Mouse (Mus musculus): ENCODE measurements around the gene Myo1f. TPM values are rescaled to one million over a fixed set of nuclear protein-coding genes. Genes with fewer than 3 reads are reported as not detected.
A peak's percentile ranks its signal among the peaks of the same experiment; 100 is the strongest.

The Myo1f gene
- polyA plus RNA-seq, 1 experiment from 2014 or later = 5.2 TPM

- Histone ChIP-seq H3K36me3 (ENCODE audit: control insufficient read depth, insufficient read depth, low read length) (peaks cover 4% of the 10 kb centered on the region; the same call in 1 of the 2 replicates), H3K4me2 (ENCODE audit: low read depth, low read length) (no peak overlapping the region), H3K9ac (ENCODE audit: low read length) (no peak overlapping the region), H3K9me3 (ENCODE audit: control insufficient read depth, low read length) (no peaks in the 10 kb centered on the region), H3K27ac (ENCODE audit: low read length) (no peak overlapping the region), H3K4me3 (ENCODE audit: low read length) (no peak overlapping the region), H3K27me3 (ENCODE audit: control insufficient read depth, insufficient read depth, low read depth, low read length) (no peaks in the 10 kb centered on the region), H3K4me1 (replicated peaks; ENCODE audit: control insufficient read depth, insufficient read depth, low read length) (peaks cover 10% of the 10 kb centered on the region)
- no peak for ATAC-seq (ENCODE audit: low read depth)
- 84% methylated on average over 5 of the region's 5 CpGs for WGBS
Observed at GRCm38 (mm10) chr17:33631796-33632195, 76.3 kb downstream of the Myo1f start.

- no peak overlapping the region for H3K4me3 ChIP-seq (ENCODE audit: low read length)
- H3K9ac ChIP-seq (ENCODE audit: low read length) = no peak overlapping the region
- H3K27me3 ChIP-seq (ENCODE audit: control insufficient read depth, insufficient read depth, low read depth, low read length) = no peaks in the 10 kb centered on the region
- H3K27ac ChIP-seq (ENCODE audit: low read length) = no peak overlapping the region
- H3K4me2 ChIP-seq (ENCODE audit: low read depth, low read length) = no peak overlapping the region
- H3K36me3 ChIP-seq (ENCODE audit: control insufficient read depth, insufficient read depth, low read length) = no peaks in the 10 kb centered on the region
- no peak for ATAC-seq (ENCODE audit: low read depth)
- no peaks in the 10 kb centered on the region for H3K4me1 ChIP-seq (replicated peaks; ENCODE audit: control insufficient read depth, insufficient read depth, low read length)
- 72% methylated on average over 2 of the region's 2 CpGs for WGBS
- no peaks in the 10 kb centered on the region for H3K9me3 ChIP-seq (ENCODE audit: control insufficient read depth, low read length)
Observed at GRCm38 (mm10) chr17:33637038-33637437, 81.5 kb downstream of the Myo1f start.

- Histone ChIP-seq H3K4me3 (ENCODE audit: low read length) (no peak within 1 kb of the TSS), H3K36me3 (ENCODE audit: control insufficient read depth, insufficient read depth, low read length) (no peaks in the 10 kb centered on the region), H3K9me3 (ENCODE audit: control insufficient read depth, low read length) (no peaks in the 10 kb centered on the region), H3K9ac (ENCODE audit: low read length) (no peak within 1 kb of the TSS), H3K4me1 (replicated peaks; ENCODE audit: control insufficient read depth, insufficient read depth, low read length) (no peaks in the 10 kb centered on the region), H3K27ac (ENCODE audit: low read length) (no peak within 1 kb of the TSS), H3K4me2 (ENCODE audit: low read depth, low read length) (no peak within 1 kb of the TSS), H3K27me3 (ENCODE audit: control insufficient read depth, insufficient read depth, low read depth, low read length) (no peaks in the 10 kb centered on the region)
- 84% methylated on average over 4 of the region's 4 CpGs for WGBS
- ATAC-seq (ENCODE audit: low read depth) = no peak
Observed at GRCm38 (mm10) chr17:33637516-33638276, 82.2 kb downstream of the Myo1f start, which contains the start of gene Pram1. TSS of gene Pram1 (plus strand) at chr17:33638056.

GRCm38 (mm10) chr17:33639743-33640142 lies 84.2 kb downstream of the Myo1f start:
- no peaks in the 10 kb centered on the region for H3K27me3 ChIP-seq (ENCODE audit: control insufficient read depth, insufficient read depth, low read depth, low read length)
- no peak overlapping the region for H3K4me3 ChIP-seq (ENCODE audit: low read length)
- no peak overlapping the region for H3K27ac ChIP-seq (ENCODE audit: low read length)
- H3K9ac ChIP-seq (ENCODE audit: low read length) = no peak overlapping the region
- 47% methylated on average over 6 of the region's 6 CpGs for WGBS
- ATAC-seq (ENCODE audit: low read depth) = no peak
- H3K4me2 ChIP-seq (ENCODE audit: low read depth, low read length) = no peak overlapping the region
- H3K9me3 ChIP-seq (ENCODE audit: control insufficient read depth, low read length) = no peaks in the 10 kb centered on the region
- H3K36me3 ChIP-seq (ENCODE audit: control insufficient read depth, insufficient read depth, low read length) = peaks cover 4% of the 10 kb centered on the region; the same call in 1 of the 2 replicates
- H3K4me1 ChIP-seq (replicated peaks; ENCODE audit: control insufficient read depth, insufficient read depth, low read length) = no peaks in the 10 kb centered on the region

- no peak overlapping the region for H3K27ac ChIP-seq (ENCODE audit: low read length)
- WGBS = 94% methylated on average over 4 of the region's 4 CpGs
- H3K9me3 ChIP-seq (ENCODE audit: control insufficient read depth, low read length) = no peaks in the 10 kb centered on the region
- no peak overlapping the region for H3K4me2 ChIP-seq (ENCODE audit: low read depth, low read length)
- peaks cover 41% of the 10 kb centered on the region for H3K36me3 ChIP-seq (ENCODE audit: control insufficient read depth, insufficient read depth, low read length)
- H3K4me1 ChIP-seq (replicated peaks; ENCODE audit: control insufficient read depth, insufficient read depth, low read length) = no peaks in the 10 kb centered on the region
- H3K27me3 ChIP-seq (ENCODE audit: control insufficient read depth, insufficient read depth, low read depth, low read length) = no peaks in the 10 kb centered on the region
- no peak for ATAC-seq (ENCODE audit: low read depth)
- no peak overlapping the region for H3K9ac ChIP-seq (ENCODE audit: low read length)
- no peak overlapping the region for H3K4me3 ChIP-seq (ENCODE audit: low read length)
Observed at GRCm38 (mm10) chr17:33644068-33644467, 88.6 kb downstream of the Myo1f start.

GRCm38 (mm10) chr17:33645073-33645472 lies 89.6 kb downstream of the Myo1f start:
- peaks cover 51% of the 10 kb centered on the region for H3K36me3 ChIP-seq (ENCODE audit: control insufficient read depth, insufficient read depth, low read length)
- H3K9ac ChIP-seq (ENCODE audit: low read length) = no peak overlapping the region
- no peak overlapping the region for H3K4me2 ChIP-seq (ENCODE audit: low read depth, low read length)
- H3K27me3 ChIP-seq (ENCODE audit: control insufficient read depth, insufficient read depth, low read depth, low read length) = no peaks in the 10 kb centered on the region
- 89% methylated on average over 8 of the region's 8 CpGs for WGBS
- no peak for ATAC-seq (ENCODE audit: low read depth)
- H3K27ac ChIP-seq (ENCODE audit: low read length) = no peak overlapping the region
- H3K4me1 ChIP-seq (replicated peaks; ENCODE audit: control insufficient read depth, insufficient read depth, low read length) = no peaks in the 10 kb centered on the region
- H3K4me3 ChIP-seq (ENCODE audit: low read length) = no peak overlapping the region
- no peaks in the 10 kb centered on the region for H3K9me3 ChIP-seq (ENCODE audit: control insufficient read depth, low read length)

GRCm38 (mm10) chr17:33649781-33650475 lies 94.4 kb downstream of the Myo1f start:
- no peak overlapping the region for H3K27ac ChIP-seq (ENCODE audit: low read length)
- H3K4me2 ChIP-seq (ENCODE audit: low read depth, low read length) = no peak overlapping the region
- 0 out of 2 replicates have a peak, but pooled peaks have one; percentile 12 for ATAC-seq (ENCODE audit: low read depth)
- no peak overlapping the region for H3K4me3 ChIP-seq (ENCODE audit: low read length)
- no peaks in the 10 kb centered on the region for H3K9me3 ChIP-seq (ENCODE audit: control insufficient read depth, low read length)
- no peaks in the 10 kb centered on the region for H3K27me3 ChIP-seq (ENCODE audit: control insufficient read depth, insufficient read depth, low read depth, low read length)
- no peaks in the 10 kb centered on the region for H3K4me1 ChIP-seq (replicated peaks; ENCODE audit: control insufficient read depth, insufficient read depth, low read length)
- H3K9ac ChIP-seq (ENCODE audit: low read length) = no peak overlapping the region
- peaks cover 77% of the 10 kb centered on the region for H3K36me3 ChIP-seq (ENCODE audit: control insufficient read depth, insufficient read depth, low read length)
- 97% methylated on average over 34 of the region's 34 CpGs for WGBS

Other genes with a start within 250 kb of the Myo1f start
- gene Zfp81, start 196.8 kb upstream of the Myo1f start, polyA plus RNA-seq (2015; fragmentation: Nextera tagmentation; extraction: Ambion mirVana) = 8.8 and 9.5 TPM in 2 replicates
- gene Zfp101, start 161.1 kb upstream of the Myo1f start, polyA plus RNA-seq (2015; fragmentation: Nextera tagmentation; extraction: Ambion mirVana) = 19.0 and 19.7 TPM in 2 replicates
- gene Actl9, start 122.8 kb upstream of the Myo1f start, polyA plus RNA-seq (2015; fragmentation: Nextera tagmentation; extraction: Ambion mirVana) = not detected in 2 replicates
- 153 and 157 TPM in 2 replicates for gene Adamts10, start 31.5 kb upstream of the Myo1f start, polyA plus RNA-seq (2015; fragmentation: Nextera tagmentation; extraction: Ambion mirVana)
- gene Zfp414, start 73.4 kb downstream of the Myo1f start, polyA plus RNA-seq (2015; fragmentation: Nextera tagmentation; extraction: Ambion mirVana) = 53.0 and 56.2 TPM in 2 replicates
- gene Pram1, start 82.3 kb downstream of the Myo1f start, polyA plus RNA-seq (2015; fragmentation: Nextera tagmentation; extraction: Ambion mirVana) = 1.0 and 1.1 TPM in 2 replicates
- gene Hnrnpm, start 131.2 kb downstream of the Myo1f start, polyA plus RNA-seq (2015; fragmentation: Nextera tagmentation; extraction: Ambion mirVana) = 315 and 351 TPM in 2 replicates
- 61.8 and 72.0 TPM in 2 replicates for gene March2, start 163.0 kb downstream of the Myo1f start, polyA plus RNA-seq (2015; fragmentation: Nextera tagmentation; extraction: Ambion mirVana)
- 279 and 289 TPM in 2 replicates for gene Rab11b, start 204.8 kb downstream of the Myo1f start, polyA plus RNA-seq (2015; fragmentation: Nextera tagmentation; extraction: Ambion mirVana)
- 46.1 and 48.3 TPM in 2 replicates for gene Angptl4, start 226.1 kb downstream of the Myo1f start, polyA plus RNA-seq (2015; fragmentation: Nextera tagmentation; extraction: Ambion mirVana)